Mouse (Mus musculus) midbrain, embryonic 10.5 days (tissue): ENCODE data around the gene Fgf18. TPM values are rescaled to one million over a fixed set of nuclear protein-coding genes. Genes with fewer than 3 reads are reported as not detected.

Experiments
- DNase-seq: peaks from one replicate; pipeline ENCODE4 v3.0.0-alpha.2; 2017; ENCODE audit warnings: low spot score
- H3K27ac ChIP-seq: fragments of 300-500 bp; sonication (generic); replicated peaks from 2 replicates; pipeline ENCODE4 v1.5.1; 2016; ENCODE audit warnings: mild to moderate bottlenecking
- H3K27me3 ChIP-seq: fragments of 300-500 bp; sonication (generic); 2 replicates; pipeline ENCODE4 v1.6.1; 2016; ENCODE audit warnings: low read depth, mild to moderate bottlenecking; ENCODE audit not compliant: poor library complexity, severe bottlenecking
- H3K36me3 ChIP-seq: fragments of 300-500 bp; sonication (generic); 2 replicates; pipeline ENCODE4 v1.6.1; 2016; ENCODE audit warnings: mild to moderate bottlenecking, moderate library complexity
- H3K4me1 ChIP-seq: fragments of 300-500 bp; sonication (generic); 2 replicates; pipeline ENCODE4 v1.6.1; 2016
- H3K4me3 ChIP-seq: fragments of 300-500 bp; sonication (generic); 2 replicates; pipeline ENCODE4 v1.5.1; 2016; ENCODE audit warnings: mild to moderate bottlenecking, moderate library complexity
- H3K9me3 ChIP-seq: fragments of 300-500 bp; sonication (generic); replicated peaks from 2 replicates; pipeline ENCODE4 v1.6.1; 2016; ENCODE audit warnings: mild to moderate bottlenecking
- WGBS: fragments of 180-500 bp; shearing (Covaris S2); methylation state at CpG from one replicate; pipeline ENCODE4 v1.1.7; 2016; 5-methylcytosine and 5-hydroxymethylcytosine counted together
- polyA plus RNA-seq: library from polyadenylated mRNA; unstranded; fragments of >200 nt; fragmentation: Nextera tagmentation; extraction: Ambion mirVana; gene quantifications from 2 replicates; pipeline ENCODE4 v1.2.1, GENCODE M21; 2016

Fgf18 gene
- polyA plus RNA-seq, 1 experiment from 2014 or later, result 8.8 TPM

DNA sequence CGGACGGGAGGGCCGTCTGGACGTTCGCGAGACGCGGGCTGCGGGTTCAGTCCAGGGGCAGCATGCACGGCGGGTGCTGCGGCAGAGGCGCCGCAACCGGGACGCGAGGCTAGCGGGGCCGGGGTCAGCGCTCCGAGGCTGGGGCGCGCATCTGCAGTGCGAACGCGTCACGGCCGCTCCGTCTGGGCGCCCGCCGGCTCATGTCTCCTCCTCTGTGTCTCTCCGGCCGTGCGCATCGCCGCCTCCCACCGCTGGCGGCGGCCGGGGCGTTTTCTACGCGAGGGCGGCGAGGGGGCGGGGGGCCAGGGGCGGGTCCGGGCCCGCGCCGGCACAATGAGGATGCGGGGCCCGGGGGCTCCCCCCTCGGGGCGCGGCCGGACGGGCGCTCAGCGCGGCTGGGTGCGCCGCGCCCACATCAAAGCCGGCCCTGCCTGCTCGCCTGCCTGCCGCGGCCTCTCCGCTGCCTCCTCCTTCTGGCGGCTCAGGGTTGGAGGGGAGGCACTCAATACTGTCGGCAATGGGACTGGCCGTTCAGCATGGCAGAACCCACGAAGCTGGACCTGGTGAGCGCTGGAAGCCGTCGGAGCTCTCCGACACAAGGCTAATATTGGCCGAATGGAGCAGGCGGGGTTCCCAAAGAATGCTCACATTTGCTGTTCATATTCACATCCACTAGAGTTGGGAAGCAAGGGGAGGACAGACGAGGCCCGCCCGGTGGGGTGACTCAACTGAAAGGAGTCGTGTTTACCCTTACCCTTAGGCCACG lies 555 bp upstream of the Fgf18 start:
- H3K27me3 ChIP-seq, result peaks cover 46% of the 10 kb centered on the region
- under 1% methylated on average over 85 of the region's 85 CpGs for WGBS
- H3K4me1 ChIP-seq, result peaks cover 59% of the 10 kb centered on the region
- peak overlapping the region; percentile 85 for H3K27ac ChIP-seq
- peaks cover 35% of the 10 kb centered on the region for H3K36me3 ChIP-seq
- H3K4me3 ChIP-seq, result peak overlapping the region; percentile 74
- peak; percentile 77 for DNase-seq
- H3K9me3 ChIP-seq, result no peaks in the 10 kb centered on the region

DNA sequence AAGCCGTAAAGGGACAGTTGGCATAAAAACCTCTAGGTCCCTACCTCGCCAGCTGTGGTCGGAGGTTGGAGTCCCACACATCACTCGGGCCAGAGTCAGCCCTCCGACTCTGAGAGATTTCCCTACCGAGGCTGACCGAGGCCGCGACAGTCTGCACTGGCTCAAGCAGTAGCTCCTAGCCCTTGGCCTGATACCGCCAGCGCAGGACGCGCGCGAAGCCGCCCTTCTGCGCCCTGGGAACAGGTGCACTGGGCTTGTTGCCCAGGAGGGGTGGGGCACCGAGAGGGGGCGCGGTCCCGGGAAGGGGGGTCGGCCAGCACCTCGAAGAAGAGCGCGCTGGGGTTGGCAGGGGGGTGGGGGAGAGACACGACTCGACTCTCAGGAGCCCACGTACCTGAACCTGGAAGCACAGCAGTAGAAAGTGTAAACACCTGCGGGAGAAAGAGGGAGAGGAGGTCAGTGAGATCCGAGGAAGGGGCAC lies 509 bp downstream of the Fgf18 start:
- peak overlapping the region; percentile 74 for H3K4me3 ChIP-seq
- H3K4me1 ChIP-seq, result peaks cover 64% of the 10 kb centered on the region
- H3K27ac ChIP-seq, result peak overlapping the region; percentile 85
- peak; percentile 56 for DNase-seq
- 3% methylated on average over 30 of the region's 30 CpGs for WGBS
- peaks cover 24% of the 10 kb centered on the region for H3K36me3 ChIP-seq
- H3K27me3 ChIP-seq, result peaks cover 49% of the 10 kb centered on the region
- no peaks in the 10 kb centered on the region for H3K9me3 ChIP-seq

DNA sequence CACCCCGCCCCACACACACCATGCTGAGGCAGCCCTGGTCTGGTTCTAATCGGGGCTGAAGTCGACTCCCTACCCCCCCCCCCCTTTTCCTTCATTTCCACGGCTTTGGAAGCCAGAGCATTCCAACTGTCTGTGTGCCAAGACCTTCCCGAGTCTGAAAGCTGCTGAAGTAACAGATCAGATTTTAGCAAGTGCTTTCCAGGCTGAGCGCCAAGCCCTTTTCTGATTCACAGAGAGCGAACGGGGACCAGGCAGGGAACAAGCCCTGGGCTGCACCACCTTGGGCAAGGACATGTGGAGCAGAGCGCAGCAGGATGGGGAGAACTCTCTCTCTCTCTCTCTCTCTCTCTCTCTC lies 1.1 kb downstream of the Fgf18 start:
- Histone ChIP-seq H3K27me3 (peaks cover 49% of the 10 kb centered on the region), H3K36me3 (peaks cover 18% of the 10 kb centered on the region), H3K9me3 (no peaks in the 10 kb centered on the region), H3K27ac (peak overlapping the region; percentile 85), H3K4me3 (peak overlapping the region; percentile 74), H3K4me1 (peaks cover 64% of the 10 kb centered on the region)
- DNase-seq, result peak; percentile 37
- whole genome bisulfite sequencing, result 7% methylated on average over 8 of the region's 9 CpGs

GRCm38 (mm10) chr11:33145201-33146142 lies 1.7 kb downstream of the Fgf18 start:
- no peaks in the 10 kb centered on the region for H3K9me3 ChIP-seq
- WGBS, result 20% methylated on average over 7 of the region's 7 CpGs
- peaks cover 49% of the 10 kb centered on the region for H3K27me3 ChIP-seq
- H3K4me1 ChIP-seq, result peaks cover 64% of the 10 kb centered on the region
- H3K27ac ChIP-seq, result peak overlapping the region; percentile 34
- peak; percentile 36 for DNase-seq
- peak overlapping the region; percentile 74 for H3K4me3 ChIP-seq
- peaks cover 12% of the 10 kb centered on the region for H3K36me3 ChIP-seq

- peaks cover 49% of the 10 kb centered on the region for H3K27me3 ChIP-seq
- H3K36me3 ChIP-seq, result no peaks in the 10 kb centered on the region
- H3K9me3 ChIP-seq, result no peaks in the 10 kb centered on the region
- DNase-seq, result peak; percentile 64
- WGBS, result 10% methylated on average over 9 of the region's 9 CpGs
- H3K4me3 ChIP-seq, result peak overlapping the region; percentile 22
- peaks cover 72% of the 10 kb centered on the region for H3K4me1 ChIP-seq
- H3K27ac ChIP-seq, result peak overlapping the region; percentile 34
Observed at GRCm38 (mm10) chr11:33143906-33144305, 3.3 kb downstream of the Fgf18 start.

- H3K27me3 ChIP-seq, result peaks cover 49% of the 10 kb centered on the region
- H3K9me3 ChIP-seq, result no peaks in the 10 kb centered on the region
- H3K36me3 ChIP-seq, result no peaks in the 10 kb centered on the region
- WGBS, result 83% methylated on average over 1 of the region's 1 CpGs
- peak overlapping the region; percentile 38; the same call in 1 of the 2 replicates for H3K27ac ChIP-seq
- no peak overlapping the region for H3K4me3 ChIP-seq
- DNase-seq, result no peak
- peaks cover 64% of the 10 kb centered on the region for H3K4me1 ChIP-seq
Observed at GRCm38 (mm10) chr11:33142801-33143200, 4.4 kb downstream of the Fgf18 start.

DNA sequence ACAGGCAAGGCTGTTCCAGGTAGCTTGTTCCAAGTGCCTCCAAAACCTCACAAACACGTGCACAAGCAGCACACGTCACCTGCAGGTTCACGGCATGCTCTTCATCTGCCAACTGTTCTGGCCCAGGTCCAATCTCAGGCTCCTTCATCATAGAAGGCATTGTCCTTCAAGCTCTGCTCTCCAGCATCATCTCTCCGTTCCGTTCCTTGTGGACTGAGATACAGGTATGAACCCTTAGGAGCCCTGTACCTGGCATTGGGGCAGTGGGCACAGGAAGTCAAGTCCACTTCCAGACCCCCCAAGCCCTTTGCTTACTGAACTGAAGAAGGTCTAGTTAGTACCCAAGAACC lies 7.1 kb downstream of the Fgf18 start:
- Histone ChIP-seq H3K27ac (no peak overlapping the region), H3K4me3 (no peak overlapping the region), H3K9me3 (no peaks in the 10 kb centered on the region), H3K4me1 (peaks cover 47% of the 10 kb centered on the region), H3K36me3 (no peaks in the 10 kb centered on the region), H3K27me3 (peaks cover 27% of the 10 kb centered on the region)
- WGBS, result 94% methylated on average over 5 of the region's 5 CpGs
- no peak for DNase-seq

DNA sequence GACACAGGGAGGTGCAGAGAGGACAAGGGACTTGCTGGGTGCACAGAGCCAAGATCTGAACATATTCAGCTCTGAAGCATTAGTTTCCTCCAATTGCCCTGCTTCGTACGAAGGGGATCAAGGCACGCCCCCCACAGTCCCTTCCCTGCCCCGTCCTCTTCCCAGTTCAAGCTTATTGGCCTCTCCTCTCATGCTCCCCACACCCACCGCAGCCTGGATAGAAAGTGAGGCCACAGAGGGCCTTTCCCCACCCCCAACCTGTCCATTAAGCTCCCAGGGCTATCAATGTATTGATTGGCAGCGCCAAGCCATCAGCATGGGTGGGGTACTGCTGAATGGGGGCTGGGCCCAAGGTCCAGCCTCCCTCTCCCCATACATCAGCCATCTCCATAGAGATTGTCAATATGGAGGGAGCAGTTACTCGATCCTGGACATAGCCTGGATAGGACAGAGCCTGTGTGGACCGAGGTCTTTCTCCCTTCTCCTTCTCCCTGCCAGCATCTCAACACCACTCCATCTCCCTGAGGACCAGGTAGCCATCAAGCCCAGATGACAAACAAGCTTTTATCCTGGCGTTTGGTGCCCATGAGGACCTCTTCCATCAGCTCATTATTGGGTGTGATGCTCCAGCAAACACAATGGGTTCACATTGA lies 7.6 kb downstream of the Fgf18 start:
- Histone ChIP-seq H3K4me3 (no peak overlapping the region), H3K4me1 (peaks cover 42% of the 10 kb centered on the region), H3K9me3 (no peaks in the 10 kb centered on the region), H3K27me3 (peaks cover 22% of the 10 kb centered on the region), H3K27ac (no peak overlapping the region), H3K36me3 (no peaks in the 10 kb centered on the region)
- WGBS, result 73% methylated on average over 9 of the region's 9 CpGs
- DNase-seq, result no peak

DNA sequence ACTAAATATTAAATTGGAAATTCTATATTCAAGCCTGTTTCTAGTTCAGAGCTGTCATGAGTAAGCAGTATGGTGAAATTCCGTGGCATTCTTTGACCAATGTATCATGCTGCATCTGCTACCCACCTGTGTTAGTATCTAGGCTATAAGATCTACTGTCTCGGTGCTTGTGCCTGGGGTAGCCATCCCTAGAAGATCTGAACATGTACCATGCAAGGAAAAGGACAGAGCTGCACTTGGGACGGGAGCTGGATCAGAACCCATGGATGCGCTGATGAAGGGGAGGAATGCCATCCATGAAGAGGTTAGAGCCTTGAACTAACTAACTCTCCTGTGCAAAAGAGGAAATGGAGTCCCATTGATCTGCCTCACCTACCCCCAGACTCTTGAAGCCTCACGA lies 8.5 kb downstream of the Fgf18 start:
- H3K4me1 ChIP-seq, result peaks cover 33% of the 10 kb centered on the region
- H3K4me3 ChIP-seq, result no peak overlapping the region
- WGBS, result 88% methylated on average over 5 of the region's 5 CpGs
- peaks cover 4% of the 10 kb centered on the region; the same call in 1 of the 2 replicates for H3K36me3 ChIP-seq
- no peak for DNase-seq
- peaks cover 13% of the 10 kb centered on the region for H3K27me3 ChIP-seq
- no peaks in the 10 kb centered on the region for H3K9me3 ChIP-seq
- H3K27ac ChIP-seq, result no peak overlapping the region

DNA sequence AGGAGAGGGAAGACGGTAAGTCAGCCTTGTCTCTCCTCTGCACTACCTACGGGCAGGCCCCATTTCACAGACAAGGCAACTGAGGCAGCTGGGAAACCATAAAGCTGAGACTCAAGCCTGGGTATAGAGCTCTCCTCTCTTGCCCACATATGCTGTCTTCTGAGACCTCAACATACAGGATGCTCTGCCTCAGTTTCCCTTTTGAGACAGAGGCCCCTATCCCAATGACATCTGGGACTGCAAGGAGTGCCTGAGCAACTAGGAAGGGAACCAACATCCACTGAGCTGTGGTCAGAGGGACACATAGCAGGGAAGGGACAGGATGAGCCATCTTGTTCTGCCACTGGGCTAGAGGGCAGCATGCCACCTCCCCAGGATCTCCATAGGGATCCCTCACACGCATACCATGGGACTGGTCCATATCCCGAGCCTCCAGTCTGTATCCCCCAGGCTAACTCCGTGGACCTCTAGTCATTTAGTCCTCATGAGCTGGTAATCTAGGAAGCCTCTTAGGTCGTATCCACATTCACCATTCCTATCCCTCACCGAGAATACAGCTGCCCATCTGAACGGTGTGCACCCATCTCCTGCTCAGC lies 12.7 kb downstream of the Fgf18 start:
- 86% methylated on average over 8 of the region's 8 CpGs for WGBS
- Histone ChIP-seq H3K27ac (no peak overlapping the region), H3K4me3 (no peak overlapping the region), H3K4me1 (peaks cover 25% of the 10 kb centered on the region), H3K9me3 (no peaks in the 10 kb centered on the region), H3K36me3 (peaks cover 14% of the 10 kb centered on the region; the same call in 1 of the 2 replicates), H3K27me3 (no peaks in the 10 kb centered on the region)
- no peak for DNase-seq

DNA sequence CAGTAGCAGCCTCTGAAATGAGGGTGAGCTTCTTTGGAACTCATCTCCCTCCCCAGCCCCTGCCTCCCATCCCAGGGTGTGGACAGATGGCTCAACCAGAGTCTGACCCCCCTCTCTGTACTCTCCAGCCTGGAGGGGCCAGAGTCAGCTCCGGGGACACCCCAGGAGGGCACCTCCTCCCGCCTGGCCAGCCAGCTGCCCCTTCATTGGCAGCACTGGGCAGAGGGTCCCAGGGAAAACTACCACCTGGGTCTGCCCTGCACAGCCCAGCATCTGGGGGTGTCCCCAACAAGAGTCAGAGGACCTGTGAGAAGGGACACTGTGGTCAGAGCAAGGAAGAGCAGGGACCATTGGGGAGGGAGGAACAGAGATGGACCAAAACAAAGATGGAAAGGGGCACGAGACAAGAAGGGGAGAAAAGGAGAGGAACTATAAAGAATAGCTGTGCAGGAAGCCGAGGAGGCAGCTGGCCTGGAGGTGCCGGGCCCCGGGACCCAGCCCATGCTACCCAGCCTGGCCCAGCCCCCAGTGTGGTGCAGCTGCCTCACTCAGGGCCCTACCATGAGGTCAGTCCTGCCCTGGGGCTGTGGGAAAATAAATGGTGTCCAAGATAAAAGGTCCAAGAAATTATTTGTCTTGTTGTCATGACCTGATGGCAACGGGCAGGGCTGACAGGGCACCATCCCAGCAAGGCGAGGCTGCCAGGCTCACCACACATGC lies 14.4 kb downstream of the Fgf18 start:
- DNase-seq, result no peak
- Histone ChIP-seq H3K4me1 (peaks cover 23% of the 10 kb centered on the region), H3K9me3 (0 out of 2 replicates have a peak, but pooled peaks cover 5% of the 10 kb centered on the region), H3K4me3 (no peak overlapping the region), H3K27ac (peak overlapping the region; percentile 67), H3K27me3 (no peaks in the 10 kb centered on the region), H3K36me3 (peaks cover 23% of the 10 kb centered on the region; the same call in 1 of the 2 replicates)
- 78% methylated on average over 8 of the region's 8 CpGs for WGBS
